Mouse (Mus musculus) kidney, adult 18-20 months (tissue): ENCODE results near the gene Cebpb.

Experiments
- DNase-seq: peaks from one replicate; pipeline ENCODE4 v3.0.0; 2021

The Cebpb gene

DNA sequence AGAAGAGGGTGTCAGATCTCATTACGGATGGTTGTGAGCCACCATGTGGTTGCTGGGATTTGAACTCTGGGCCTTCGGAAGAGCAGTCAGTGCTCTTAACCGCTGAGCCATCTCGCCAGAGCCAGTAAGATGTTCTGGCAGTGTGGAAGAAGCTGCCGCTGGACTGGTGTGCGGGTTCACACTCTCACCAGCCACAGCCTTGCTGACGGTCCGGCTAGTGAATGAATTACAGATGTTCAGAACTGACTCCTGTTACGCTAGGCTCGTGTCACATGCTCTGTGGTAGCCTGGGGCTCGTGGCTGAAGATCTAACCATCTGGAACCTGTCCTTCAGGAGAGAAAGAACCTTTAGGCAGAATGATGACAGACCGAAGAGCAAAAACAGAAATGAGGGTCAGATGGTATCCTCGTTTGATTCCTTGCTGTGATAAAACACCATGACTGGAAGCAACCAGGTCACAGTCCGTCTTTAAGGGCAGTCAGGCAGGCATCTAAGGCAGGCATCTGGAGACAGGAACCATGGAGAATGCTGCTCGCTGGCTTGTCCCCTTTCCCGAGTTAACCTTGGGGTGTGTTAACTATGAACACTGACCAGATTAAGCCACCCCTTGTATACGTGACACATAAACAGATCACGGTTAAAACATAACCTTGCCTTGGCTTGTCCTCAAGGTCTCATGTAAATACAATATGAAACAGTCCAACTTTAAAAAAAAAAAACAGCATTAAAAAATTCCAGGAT lies 22.6 kb upstream of the Cebpb start:
- DNase-seq: peak; percentile 77

DNA sequence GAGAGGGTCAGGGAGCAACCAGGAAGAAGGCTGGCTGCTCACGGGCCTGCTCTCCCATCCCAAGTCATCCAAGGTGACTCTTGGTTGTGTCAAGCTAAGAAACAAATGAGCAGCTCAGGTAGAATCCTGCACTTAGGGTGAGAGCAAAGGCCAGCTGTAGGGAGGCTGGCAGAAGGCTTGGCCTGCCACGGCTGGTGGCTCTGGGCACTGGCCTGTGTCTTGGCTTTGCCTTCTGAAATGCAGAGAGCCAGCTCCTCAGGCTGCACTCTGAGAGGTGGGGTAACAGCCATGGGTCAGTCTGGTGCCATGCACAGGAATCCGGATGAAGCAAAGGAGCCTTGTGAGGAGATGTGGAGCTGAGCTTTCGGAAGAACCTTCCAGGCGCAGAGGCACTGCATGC lies 20.3 kb upstream of the Cebpb start:
- peak; percentile 67 for DNase-seq

DNA sequence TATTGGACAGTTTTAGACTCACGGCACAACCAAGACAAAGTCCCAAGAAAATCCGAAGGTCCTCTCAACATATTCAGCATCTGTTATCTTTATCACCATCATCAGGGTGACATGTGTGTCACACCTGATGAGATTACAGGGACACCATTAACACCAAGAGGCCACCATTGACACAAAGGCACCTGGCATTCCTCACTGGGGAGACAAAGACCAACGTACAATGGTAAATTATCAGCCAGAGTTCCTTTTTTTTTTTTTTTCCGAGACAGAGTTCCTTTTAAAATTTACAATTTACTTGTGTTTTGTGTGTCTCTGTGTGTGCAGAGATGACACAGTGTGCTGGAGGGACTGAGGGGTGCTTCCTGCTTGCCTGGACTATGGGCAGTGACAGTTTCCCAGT lies 19.3 kb upstream of the Cebpb start:
- DNase-seq: no peak

DNA sequence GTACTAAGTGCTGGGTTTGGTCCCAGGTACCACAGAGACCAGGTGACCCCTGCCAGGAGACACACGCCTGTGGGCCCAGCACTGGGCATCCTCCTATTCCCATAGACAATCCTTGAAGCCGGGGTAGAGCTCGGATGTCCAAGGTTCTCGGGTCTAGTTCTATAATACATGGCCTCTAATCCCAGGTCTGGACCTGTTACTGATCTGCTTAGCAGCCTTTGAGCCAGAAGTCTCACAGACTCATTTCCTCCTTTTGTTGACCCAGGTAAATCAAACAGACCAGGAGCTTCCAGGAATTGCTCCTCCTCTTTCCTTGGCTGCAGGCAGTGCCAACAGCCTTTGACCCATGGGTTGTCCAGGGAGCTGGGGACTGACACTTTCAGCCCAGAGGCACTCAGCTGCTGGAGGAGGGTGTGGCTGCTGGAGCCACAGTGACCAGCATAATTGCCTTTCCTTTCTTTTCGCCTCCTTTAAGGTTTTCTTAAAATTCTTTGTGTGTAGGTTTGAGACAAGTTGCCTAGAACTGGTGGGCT lies 17.5 kb upstream of the Cebpb start:
- DNase-seq: peak; percentile 71

DNA sequence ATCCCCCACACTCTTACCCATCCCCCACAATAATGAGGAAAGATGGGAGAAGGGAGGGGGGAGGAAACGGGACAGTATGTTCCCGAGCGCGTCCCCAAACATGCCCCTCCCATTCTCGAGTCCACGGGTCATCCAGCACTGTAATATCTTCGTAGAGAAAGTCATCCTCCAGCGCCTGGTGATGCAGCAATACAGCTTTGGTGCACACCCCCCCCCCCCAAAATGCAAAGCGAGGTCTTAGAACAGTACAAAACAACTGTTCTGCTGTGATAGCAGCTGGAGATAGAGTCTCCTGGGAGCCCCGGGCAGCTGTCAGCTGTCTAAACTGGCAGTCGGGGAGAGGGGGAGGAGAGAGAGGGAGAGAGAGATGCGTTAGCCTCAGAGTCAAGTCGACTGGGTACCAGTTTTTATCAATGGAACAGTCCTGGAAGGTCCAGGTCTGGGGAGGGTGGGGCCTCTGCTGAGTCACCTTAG lies 16.5 kb upstream of the Cebpb start:
- DNase-seq: no peak

DNA sequence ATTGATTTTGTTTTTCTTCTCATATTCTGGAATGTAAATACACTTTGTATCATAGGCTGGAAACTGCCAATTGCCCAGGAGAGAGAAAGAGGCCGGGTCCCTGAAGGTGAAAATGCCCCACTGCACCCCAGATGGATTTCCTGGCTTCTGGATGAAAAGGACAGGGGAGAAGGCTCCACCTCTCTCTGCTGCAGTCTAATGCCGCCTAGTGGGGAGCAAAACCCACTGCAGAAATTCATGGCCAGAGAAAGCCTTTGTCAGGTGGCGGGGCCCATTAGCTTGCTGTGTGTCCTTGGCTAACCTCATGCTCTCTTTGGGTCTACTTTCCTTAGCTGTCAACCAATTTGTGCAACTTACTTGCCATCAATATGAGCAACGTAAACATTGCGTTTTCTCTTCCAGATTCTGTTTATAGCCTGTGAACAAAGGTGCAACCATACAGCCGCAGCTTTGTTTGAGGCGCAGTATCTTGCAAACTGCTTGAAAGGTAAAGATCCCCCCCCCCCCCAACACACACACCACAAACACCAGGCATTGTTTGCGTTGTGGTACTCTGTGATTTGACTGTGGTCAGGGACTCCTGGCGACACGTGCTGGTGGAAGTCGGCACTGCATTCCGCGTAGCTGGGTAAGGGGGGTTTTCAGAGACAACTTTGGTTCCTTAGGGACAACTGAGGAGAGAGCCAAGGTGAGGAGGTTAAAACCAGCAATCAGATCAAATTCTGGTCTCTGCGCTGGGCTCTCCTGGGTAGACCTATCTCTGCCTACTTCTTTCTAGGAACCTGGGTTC lies 13.4 kb upstream of the Cebpb start:
- peak; percentile 58 for DNase-seq

DNA sequence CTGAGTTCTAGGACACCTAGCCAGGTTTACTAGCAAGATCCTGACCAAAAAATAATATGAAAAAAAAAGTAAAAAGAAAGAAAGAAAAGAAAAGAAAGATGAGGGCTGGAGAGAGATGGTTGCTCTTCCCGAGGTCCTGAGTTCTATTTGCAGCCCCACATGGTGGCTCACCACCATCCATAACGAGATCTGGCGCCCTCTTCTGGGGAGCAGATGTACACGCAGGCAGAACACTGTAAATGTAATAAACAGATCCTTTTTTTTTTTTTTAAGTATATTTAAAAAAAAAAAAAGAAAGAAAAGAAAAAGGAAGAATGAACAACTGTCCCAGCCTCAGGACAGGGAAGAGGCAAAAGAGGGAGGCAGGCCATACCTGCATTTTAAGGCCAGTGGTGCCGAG lies 10.1 kb upstream of the Cebpb start:
- no peak for DNase-seq

DNA sequence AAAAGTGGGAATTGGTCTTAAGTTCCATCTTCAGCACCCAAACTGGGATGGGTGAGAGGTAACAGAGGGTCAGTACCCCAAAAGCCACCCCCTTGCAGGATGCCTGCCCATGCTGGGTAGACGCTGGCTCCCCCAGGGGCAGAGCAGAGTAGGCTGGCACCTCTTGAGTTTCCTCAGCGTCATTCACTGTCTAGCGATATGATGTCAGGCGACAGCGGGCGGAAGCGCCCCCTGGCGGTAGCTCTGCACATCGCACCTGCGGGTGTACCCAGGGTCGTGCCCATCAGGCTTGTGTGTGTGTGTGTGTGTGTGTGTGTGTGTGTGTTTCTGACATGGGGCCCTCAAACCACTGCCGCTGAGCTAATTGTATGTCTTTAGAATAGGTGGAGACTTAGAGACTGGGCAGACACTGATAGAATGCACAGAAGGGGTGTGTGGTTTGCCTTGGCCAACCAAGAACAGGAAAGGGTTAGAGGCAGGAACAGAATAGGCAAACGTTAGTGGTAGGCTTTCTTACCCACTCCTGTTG lies 8.7 kb upstream of the Cebpb start:
- peak; percentile 85 for DNase-seq

DNA sequence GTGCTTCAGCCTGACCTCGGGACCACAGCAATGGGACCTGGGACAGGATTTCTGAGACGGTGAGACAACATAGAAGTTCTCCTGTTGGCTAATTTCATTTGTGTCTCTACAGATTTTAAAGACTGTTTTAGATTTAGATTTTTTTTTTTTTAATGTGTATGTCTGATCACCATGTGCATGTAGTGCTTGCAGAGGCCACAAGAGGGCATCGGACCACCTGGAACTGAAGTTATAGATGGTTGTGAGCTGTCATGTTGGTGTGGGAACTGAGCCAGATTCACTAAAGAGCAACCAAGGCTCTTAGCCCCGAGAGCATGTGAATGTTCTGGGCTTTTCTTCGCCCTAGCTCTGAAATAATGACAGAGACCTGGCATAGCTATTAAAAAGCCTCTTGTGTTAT lies 8.1 kb upstream of the Cebpb start:
- peak; percentile 74 for DNase-seq

DNA sequence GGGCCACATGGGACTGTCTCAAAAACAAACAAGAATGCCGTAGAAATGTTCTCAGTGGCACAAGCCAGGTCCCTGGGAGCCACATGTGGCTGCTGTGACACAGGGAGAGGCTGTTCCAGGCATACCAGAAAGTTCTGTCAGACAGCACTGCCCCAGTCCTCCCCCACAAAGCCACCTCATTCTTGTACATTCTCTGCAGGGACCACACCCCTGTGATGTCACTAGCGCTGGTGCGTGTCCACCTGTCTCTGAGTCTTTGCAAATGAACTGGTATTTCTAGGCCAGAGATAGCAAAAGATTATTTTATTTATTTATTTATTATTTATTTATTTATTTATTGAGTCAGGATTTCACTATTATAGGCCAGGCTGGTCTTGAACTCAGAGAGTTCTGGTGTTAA lies 5.0 kb upstream of the Cebpb start:
- no peak for DNase-seq

DNA sequence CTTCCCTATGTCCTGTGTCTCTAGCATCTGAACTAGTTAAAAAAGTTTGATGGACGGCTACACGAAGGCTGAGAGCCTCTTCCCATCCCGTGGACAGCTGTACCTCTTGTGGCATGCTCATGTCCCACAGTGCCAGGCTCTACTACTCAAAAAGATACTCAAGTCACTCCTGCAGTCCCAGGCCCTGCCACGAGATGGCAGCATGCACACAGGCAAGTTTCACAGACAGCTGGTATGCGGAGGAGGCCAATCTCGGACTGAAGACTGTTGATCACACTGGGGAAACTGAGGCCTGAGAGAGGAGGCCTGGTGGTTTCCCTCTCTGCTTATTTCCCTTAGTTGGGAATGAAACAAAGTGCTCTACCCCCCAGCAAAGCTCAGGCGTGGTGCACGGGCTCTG lies 3.6 kb upstream of the Cebpb start:
- DNase-seq: peak; percentile 99

DNA sequence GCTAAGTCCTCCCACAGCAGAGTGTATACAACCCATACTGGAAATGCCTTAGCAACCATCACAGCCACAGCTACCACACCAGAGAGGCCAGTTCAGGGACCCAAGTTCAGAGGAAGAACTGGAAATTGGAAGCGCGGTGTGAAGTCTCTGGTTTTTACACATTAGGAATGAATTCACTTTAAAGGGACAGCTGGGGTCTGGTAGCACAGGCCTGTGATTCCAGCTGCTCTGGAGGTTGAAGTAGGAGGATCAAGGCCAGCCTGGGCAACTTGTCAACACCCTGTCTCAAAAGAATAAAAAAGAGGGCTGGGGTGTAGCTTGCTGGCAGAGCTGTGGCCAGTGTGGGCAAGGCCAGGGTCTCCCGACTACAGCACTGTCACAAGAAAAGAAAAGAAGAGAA lies 2.9 kb upstream of the Cebpb start:
- DNase-seq: no peak

DNA sequence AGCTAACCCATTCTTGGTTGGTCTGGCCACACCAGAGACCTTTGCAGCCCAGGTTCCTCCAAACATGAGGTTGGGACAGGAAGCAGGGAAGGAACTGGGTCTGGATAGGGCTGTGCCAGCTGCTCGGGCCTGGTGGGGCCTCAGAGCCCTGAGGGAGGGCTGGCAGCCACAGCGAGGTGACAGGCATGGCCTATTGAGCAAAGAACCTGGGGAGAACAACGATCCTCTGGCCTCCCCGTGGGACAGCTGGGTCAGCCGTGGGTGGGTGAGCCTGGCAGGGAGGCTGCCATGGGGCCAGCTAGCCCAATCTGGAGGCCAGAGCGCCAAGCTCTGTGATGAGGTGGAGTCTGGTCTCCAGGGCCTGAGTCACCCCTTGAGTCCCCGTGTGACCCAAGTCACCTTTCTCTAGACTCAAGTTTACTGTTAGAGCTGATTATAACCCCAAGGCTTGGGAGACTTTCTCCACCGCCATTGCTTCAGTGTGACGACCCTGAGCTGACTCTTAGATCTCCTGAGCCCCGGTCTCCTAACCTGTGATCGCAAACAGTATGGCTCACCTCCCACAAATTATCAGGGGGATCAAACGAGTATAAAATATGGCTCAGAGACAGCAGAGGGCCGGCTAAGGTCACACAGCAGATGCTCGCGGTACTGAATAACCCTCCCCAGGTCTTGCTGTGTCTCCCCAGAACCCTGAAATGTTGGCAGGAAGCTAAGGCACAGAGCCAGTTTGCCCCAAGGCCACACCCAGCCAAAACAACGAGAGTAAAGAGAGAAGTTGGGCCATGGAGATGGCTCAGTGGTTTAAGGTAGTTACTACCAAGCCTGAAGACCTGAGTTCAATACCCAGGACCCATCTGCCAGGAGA lies 2.1 kb upstream of the Cebpb start:
- no peak for DNase-seq

DNA sequence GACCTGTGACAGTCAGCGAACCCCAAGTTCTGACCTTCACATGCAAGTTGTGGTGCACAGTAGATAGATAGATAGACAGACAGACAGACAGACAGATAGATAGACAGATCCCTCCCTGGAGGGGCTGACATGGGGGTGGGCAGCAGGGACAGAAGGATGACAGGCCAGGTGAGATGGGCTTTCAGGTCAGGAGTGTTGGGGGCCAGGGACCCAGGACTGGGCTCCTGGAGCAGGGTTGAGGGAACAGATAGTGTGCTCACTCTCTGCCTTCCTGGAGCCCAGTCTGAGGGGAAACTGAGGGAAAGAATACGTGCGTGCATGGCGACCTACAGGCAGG lies 1.5 kb upstream of the Cebpb start:
- no peak for DNase-seq

DNA sequence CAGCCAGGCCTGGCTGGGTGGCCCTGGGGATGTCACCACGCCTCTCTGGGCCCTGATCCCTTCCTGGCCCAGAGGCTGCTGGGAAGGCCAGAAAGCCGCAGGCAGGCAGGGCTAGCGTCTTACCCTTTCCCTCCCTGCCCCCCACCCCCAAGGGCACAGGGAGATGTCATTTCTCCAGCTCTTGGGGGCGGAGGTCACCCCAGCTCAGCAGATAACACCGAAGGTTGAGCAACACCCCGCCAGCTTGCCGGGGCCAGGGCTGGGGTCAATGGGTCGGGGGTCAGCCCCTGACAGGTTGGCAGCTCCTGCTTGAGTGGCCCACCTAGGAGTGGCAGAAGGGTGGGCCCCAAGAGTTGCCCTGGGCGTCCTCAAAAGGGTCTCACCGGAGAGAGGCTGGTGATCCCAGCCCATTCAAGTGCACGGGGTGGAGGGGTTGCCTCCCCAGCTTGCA lies 1.0 kb upstream of the Cebpb start:
- DNase-seq: no peak

DNA sequence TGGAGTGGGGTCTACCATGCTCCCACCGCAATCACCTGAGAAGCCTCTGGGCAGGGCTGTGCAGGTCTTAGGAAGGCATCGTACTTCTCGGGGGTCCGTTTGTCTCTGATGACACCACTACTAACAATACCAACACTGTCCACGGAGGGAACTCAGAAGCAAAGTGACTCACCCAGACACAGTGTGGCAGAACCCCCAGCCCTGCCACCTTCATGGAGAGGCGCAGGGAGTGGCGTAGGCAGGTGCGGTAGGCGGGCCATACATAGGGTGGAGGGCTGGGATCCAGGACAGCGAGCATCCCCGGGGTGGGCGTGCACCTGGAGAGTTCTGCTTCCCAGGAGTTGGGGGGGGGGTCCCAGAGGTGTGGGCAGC lies 603 bp upstream of the Cebpb start:
- DNase-seq: peak; percentile 37

DNA sequence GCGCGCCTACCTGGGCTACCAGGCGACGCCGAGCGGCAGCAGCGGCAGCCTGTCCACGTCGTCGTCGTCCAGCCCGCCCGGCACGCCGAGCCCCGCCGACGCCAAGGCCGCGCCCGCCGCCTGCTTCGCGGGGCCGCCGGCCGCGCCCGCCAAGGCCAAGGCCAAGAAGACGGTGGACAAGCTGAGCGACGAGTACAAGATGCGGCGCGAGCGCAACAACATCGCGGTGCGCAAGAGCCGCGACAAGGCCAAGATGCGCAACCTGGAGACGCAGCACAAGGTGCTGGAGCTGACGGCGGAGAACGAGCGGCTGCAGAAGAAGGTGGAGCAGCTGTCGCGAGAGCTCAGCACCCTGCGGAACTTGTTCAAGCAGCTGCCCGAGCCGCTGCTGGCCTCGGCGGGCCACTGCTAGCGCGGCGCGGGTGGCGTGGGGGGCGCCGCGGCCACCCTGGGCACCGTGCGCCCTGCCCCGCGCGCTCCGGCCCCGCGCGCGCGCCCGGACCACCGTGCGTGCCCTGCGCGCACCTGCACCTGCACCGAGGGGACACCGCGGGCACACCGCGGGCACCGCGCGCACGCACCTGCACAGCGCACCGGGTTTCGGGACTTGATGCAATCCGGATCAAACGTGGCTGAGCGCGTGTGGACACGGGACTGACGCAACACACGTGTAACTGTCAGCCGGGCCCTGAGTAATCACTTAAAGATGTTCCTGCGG lies 945 bp downstream of the Cebpb start, which contains the start of gene Tmem189:
Tmem189 (minus strand) TSS at position 322 of the 718 bp plus-strand sequence.
- DNase-seq: peak; percentile 69

DNA sequence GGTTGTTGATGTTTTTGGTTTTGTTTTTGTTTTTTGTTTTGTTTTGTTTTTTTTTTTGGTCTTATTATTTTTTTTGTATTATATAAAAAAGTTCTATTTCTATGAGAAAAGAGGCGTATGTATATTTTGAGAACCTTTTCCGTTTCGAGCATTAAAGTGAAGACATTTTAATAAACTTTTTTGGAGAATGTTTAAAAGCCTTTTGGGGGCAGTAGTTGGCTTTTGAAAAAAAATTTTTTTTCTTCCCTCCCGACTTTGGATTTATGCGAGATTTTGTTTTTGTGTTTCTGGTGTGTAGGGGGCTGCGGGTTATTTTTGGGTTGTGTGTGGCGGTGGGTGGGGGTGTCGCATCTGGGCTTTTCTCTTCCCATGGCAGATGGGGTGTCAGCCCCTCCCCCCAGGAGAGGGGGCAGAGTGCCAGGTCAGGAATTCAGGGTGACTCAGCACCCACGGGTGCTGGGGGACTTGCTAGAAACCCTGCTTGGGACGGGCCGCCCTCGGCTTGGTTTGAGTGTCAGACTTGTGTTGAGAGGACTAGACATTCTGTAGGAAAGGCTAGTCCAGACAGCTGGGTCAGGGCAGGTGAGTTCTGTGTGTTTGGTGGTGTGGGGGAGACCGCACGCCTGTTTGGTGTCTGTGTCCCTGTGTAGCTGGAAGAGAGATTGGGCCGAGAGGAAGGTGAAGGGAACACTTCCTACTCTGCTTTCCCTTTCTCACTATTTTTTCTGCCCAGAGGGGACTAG lies 1.7 kb downstream of the Cebpb start:
- DNase-seq: peak; percentile 44

DNA sequence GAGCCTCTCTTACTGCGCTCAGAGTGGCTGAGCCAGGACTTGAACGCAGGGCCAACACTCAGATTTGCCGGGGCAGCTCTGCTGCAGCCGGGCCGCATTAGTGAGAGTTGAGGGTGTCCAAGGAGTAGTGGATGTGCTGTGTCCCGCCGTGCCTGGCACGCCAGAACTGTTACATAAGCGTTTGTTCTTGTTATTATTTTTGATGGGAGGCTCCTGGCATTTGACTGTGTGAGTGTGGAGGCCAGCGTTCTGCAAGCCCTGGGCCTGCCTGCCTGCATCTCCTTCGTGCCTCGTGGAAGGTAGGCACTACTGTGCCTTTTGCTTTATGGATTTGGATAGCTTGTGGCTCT lies 2.2 kb downstream of the Cebpb start:
- DNase-seq: peak; percentile 66

DNA sequence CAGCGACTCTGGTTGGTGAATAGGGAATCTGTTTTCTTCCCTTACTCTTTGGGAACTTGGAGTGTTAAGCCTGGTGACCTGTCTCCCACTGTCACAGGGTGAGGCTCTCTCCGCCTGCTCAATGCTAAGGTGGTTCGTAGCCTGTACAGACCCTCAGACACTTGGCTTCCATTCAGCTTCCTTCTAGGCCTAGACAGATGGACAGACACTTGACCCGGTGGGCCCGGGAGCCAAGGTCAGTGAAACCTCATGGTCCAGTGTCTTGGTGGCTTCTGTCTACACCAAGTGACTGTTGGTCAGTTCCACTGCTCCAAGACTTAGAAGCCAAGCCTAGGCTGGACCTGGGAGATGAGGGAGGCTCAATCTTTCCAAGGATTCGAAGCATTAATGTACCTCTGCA lies 2.7 kb downstream of the Cebpb start:
- no peak for DNase-seq

DNA sequence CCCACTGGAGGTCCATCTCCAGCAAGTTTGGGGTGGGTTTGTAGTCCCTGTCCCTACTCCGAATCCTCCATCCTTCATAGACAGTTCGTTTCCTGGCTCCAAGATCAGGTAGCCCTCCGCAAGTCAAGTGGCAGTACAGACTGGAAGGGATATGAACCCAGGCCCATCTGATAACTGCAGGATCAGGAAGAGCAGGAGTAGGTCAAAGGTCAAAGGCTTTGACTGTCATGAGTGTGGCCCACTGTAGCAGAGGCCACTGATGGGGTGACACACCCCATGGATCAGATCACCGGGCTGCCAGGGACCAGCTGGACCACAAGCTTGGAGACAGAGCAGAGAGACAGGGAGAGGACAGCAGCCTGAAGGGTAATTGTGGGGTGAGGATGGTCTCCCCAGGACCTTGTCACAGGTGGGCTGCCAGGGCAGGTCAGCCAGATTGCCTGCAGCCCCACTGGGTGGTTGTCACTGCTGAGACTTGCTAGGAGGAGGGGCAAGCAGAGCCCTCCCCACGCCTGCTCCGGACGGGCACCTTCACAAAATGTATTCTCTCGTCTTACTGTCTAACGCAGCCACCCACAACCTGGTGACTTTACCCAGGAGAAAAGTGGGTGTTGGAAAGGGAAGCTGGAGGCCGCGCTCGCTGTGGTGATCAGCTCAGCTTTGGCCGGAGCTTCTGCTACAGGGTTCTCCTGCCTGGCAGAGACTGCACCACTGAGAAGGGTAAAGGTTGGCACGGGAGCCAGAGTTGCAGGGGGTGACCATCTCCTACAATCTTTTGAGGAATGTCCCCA lies 3.4 kb downstream of the Cebpb start:
- DNase-seq: no peak
